Mouse (Mus musculus) testis, adult 2 months (tissue): ENCODE results near the gene Pold2.

Experiments
- CTCF ChIP-seq: fragments of 200-500 bp; IDR thresholded peaks from 2 replicates; pipeline ENCODE4 v1.5.1; 2012; ENCODE audit warnings: low read depth, mild to moderate bottlenecking, inconsistent platforms, low read length, moderate library complexity; ENCODE audit not compliant: control insufficient read depth, insufficient read depth, insufficient replicate concordance
- POLR2A ChIP-seq: fragments of 200-500 bp; IDR thresholded peaks from 2 replicates; pipeline ENCODE4 v1.6.1; 2012; ENCODE audit warnings: low read depth, mild to moderate bottlenecking, inconsistent platforms, low read length, moderate library complexity; ENCODE audit not compliant: control insufficient read depth

DNA sequence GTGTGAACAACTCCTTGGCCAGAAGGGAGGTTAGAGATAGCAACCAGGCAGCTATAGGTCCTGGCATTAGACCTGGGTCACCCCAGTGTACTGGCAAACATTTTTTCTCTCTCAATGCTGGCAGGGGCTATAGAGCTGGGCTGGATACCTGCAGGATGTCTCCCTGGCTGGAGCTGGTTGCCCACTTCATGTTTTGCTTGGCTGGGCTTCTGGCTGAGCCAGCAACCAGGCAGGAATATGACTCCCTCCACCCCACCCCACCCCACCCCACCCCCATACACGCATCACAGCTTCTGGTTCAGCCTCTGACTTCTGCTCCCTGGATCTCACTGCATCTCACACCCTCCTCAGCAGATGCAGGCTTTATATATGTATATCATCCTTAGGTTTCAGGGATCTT is 25.8 kb downstream of the Pold2 start:
- TF ChIP-seq CTCF (no peak), POLR2A (no peak)
